Mouse (Mus musculus) kidney, postnatal 14 days (tissue): Measurements from ENCODE around the gene Rapsn.
A peak's percentile ranks its signal among the peaks of the same experiment; 100 is the strongest.
"Not testable (repeated sequence)": the region's sequence is repeated elsewhere in the genome, so short reads cannot be mapped to it uniquely, and the experiment has no call there.

Experiments
- DNase-seq: peaks from one replicate; pipeline ENCODE4 v3.0.0; 2022; ENCODE audit warnings: mixed read lengths

Rapsn gene

GRCm38 (mm10) chr2:91035385-91035784 is at the start of gene Rapsn:
TSS of gene Rapsn (plus strand) at chr2:91035620.
- peak; percentile 72 for DNase-seq

- no peak for DNase-seq
These were observed 49.4 kb upstream of the Rapsn start for GRCm38 (mm10) chr2:90986055-90986454.

- DNase-seq = no peak
These were observed 26.9 kb upstream of the Rapsn start for GRCm38 (mm10) chr2:91008536-91008935.

GRCm38 (mm10) chr2:91013881-91014280 is 21.5 kb upstream of the Rapsn start:
- no peak for DNase-seq

GRCm38 (mm10) chr2:91015386-91015785 is 20.0 kb upstream of the Rapsn start:
- peak; percentile 41 for DNase-seq

GRCm38 (mm10) chr2:91018061-91018788 is 17.2 kb upstream of the Rapsn start:
- DNase-seq = no peak

- DNase-seq = no peak
These were observed 15.5 kb upstream of the Rapsn start for GRCm38 (mm10) chr2:91019911-91020310.

- DNase-seq = not testable (repeated sequence)
These were observed 13.2 kb upstream of the Rapsn start for GRCm38 (mm10) chr2:91022266-91022665.

GRCm38 (mm10) chr2:91023131-91023530 is 12.3 kb upstream of the Rapsn start:
- DNase-seq = no peak

- no peak for DNase-seq
These were observed 11.5 kb upstream of the Rapsn start for GRCm38 (mm10) chr2:91023956-91024355.

GRCm38 (mm10) chr2:91025081-91025516 is 10.3 kb upstream of the Rapsn start:
- DNase-seq = no peak

- DNase-seq = no peak
These were observed 8.9 kb upstream of the Rapsn start for GRCm38 (mm10) chr2:91026491-91026890.

- DNase-seq = peak; percentile 38
These were observed 7.8 kb upstream of the Rapsn start for GRCm38 (mm10) chr2:91027391-91028214.

- DNase-seq = no peak
These were observed 4.2 kb upstream of the Rapsn start for GRCm38 (mm10) chr2:91031216-91031615.

- no peak for DNase-seq
These were observed 2.4 kb upstream of the Rapsn start for GRCm38 (mm10) chr2:91033000-91033399.

- no peak for DNase-seq
These were observed 6.4 kb downstream of the Rapsn start for GRCm38 (mm10) chr2:91041786-91042185.

GRCm38 (mm10) chr2:91042651-91043398 is 7.4 kb downstream of the Rapsn start:
- DNase-seq = no peak

GRCm38 (mm10) chr2:91044727-91045126 is 9.3 kb downstream of the Rapsn start:
- DNase-seq = no peak

- DNase-seq = not testable (repeated sequence)
These were observed 10.4 kb downstream of the Rapsn start for GRCm38 (mm10) chr2:91045805-91046204.

- peak; percentile 39 for DNase-seq
These were observed 11.9 kb downstream of the Rapsn start for GRCm38 (mm10) chr2:91047359-91047758.

GRCm38 (mm10) chr2:91051917-91052316 is 16.5 kb downstream of the Rapsn start:
- no peak for DNase-seq

GRCm38 (mm10) chr2:91052752-91053151 is 17.3 kb downstream of the Rapsn start:
- no peak for DNase-seq
